Mouse (Mus musculus): Measurements from ENCODE around the gene Irf2bp2.

Irf2bp2 gene

DNA sequence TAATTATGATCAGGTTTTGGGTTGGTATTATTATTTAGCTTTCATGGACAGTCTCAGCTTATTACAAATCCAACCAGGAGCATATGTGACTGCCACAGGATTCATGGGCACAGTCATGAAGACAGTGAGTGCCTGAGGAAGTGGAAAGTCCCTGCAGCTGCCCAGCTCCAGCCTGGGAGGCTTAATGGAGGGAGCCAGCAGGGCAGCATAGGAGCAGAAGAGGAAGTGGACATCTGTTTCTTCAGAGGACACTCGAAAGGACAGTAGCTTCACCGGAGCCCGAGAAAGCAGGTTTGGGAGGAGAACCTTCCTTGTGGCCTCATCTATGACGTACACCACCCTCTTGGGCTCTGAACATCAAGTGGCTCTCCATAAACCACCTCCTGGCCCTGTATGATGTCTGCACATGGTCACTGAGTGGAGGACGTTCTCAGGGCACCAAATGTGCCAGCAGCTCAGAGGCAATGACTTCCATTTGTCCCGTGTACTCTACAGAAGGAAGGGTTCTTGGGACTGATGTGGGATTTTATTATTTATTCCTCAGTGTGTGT lies 28.5 kb downstream of the Irf2bp2 start:
- DNase-seq: no peak

DNA sequence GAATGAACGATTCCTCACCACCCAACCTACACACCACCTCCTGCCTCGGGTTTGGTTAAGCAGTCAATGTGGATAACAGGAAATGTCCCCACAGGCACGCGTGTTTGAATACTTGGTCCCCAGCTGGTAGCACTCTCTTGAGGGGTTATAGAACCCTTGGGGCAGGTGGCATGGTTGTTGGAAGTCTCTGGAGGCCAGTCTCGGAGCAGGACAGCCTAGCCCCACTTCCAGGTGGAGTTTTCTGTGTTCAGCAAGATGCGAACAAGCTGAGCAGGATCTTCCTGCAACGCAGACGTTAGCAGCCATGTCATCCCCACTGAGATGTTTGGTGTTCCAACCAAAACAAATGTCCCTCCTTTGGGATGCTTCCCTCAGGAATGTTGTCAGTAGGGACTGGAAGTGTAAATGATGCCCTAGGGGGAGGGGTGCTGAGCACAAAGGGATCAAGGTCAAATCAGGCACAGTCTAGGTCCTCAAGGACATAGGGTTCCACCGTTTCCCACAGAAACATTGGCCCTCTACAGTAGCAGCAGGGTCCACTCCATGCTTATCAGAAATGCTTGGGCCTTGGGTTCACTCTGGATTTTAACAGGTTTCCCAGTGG lies 29.1 kb downstream of the Irf2bp2 start:
- no peak for DNase-seq

DNA sequence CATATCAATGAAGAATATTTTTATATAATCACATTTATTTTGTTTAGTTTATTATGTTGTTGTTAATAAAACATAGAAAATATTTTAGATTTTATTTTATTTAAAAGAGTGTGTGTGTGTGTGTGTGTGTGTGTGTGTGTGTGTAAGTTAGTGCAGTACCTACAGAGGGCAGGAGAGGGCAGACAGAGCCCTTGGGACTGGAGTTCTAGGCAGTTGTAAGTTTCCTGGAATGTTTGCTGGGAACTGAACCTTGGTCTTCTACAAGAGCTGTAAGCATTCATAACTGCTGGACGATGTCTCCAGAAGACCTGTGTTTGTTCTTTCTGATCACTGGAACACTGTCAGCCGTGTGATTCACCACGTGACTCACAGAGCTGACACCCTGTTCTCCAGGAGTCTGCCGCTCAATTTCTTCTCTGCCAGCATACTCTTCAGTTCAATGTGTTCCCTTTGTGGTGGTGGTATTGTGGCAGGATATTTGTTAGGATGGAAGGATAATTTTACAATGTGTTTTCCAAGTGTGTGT lies 32.4 kb downstream of the Irf2bp2 start:
- DNase-seq: no peak

DNA sequence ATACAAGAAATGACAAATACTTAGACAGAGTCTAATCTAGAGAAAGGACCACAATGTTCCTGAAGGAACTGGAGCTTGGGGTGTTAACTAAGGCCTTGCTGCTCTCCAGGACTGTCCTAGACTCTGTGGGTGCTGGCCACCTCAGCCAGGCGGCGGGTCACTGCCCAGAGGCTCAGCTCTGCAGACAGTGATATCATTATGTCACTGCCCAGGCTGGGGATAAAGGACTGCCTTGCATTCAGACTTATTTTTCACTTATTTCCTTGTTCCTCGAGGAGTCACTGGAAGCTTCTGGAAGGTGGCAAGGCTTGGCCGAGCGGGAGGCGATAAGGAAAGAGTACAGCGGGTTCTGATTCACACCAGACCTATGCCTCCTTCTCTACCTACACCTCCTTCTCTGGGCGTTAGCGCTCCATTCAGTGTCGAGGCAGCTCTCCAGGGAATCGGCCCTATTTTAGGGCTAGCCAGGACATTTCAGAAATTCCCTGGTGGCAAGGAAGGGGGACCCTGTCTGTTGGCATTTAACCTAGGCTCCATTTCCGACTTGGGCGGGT lies 35.3 kb downstream of the Irf2bp2 start:
- no peak for DNase-seq

DNA sequence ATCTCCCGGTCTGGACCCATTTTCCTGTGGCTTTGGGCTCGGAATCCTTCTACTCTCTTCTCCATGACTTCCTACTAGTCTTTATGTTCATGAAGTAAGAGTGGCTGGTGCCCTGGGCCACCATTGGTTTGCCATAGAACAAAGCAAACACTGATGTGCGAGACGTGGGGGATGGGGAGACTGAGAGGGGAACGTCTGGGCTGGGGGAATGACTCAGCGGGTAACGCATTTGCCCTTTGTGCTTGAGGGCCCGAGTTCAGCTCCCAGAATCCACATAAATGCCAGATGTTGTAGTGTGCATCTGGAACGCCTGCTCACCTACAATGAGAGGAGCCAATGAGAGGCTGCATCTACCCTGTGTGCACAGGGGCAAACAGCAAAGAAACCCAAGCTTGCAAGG lies 36.4 kb downstream of the Irf2bp2 start:
- peak; percentile 36 for DNase-seq

DNA sequence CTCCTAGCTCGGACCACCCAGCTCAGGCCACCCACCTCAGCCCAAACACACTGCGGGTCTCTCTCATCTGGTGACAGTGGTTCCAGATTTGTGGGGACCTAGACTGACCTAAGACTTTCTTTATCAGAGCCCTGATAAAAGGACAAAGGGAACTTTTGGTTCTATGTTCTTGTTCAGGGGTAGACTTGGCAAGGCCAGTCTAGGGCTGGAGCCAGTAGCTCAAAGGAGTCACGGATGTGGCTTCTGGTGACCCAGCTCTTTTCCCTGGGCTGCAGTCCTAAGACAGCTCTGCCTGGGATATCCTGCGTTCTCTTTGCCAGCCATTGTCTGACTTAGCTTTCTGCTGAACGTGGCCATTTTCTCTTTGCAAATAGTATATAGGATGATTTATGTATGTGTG lies 37.1 kb downstream of the Irf2bp2 start:
- DNase-seq: no peak

DNA sequence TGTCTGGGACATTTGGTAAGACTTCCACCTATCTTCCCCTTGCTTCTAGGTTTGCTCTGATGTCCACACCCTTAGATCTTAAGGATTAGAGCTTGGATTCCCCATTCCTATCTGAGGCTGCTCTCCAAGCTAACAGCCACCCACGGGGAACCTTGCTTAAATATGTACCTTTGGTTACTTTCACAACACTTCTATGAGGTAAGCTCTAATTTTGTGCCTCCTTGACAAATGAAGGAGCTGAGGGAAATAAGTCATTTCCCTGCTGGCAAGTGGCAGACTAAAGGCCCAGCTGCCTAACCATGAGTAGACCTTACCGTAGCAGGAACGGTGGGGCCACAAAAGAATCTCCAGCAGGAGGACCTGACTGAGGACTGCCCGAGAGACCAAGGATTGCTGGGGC lies 39.0 kb downstream of the Irf2bp2 start:
- no peak for DNase-seq

DNA sequence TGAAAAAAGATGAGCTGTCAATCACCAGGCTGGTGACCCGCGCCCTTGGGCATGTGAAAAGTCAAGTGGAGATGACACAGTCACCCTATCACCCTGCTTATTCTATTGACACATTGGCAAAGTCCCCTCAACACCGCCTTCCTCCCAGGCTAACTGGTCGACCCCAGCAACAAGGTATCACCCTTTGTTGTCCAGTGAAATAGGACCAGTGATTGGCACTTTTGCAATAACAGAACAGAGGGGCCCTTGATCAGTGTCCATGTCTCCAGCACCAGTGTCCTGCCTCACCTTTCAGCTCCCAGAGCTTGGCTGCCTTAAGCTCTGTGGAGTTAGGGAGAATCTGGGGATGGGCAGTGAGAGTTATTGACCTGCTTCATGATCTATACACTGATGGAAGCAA lies 41.9 kb downstream of the Irf2bp2 start:
- no peak for DNase-seq

DNA sequence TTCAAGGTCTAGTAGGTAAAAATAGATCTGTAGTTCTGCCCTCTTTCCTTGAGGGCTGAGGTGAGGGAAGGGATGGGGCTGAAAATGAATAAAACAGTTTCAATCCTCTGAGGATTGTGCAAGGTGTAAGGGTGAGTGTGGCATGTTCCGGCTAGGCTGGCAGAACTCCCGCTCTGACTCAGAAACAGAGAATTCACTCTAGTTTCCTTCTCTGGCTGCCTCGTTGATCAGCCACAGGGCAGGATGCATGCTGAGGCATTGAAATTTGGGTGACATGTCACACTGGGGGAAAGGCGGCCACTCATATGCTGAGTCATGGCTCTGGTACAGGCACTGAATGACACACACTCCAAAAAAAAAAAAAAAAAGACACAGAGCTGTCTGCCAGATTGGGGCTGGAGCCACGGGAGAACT lies 42.8 kb downstream of the Irf2bp2 start:
- DNase-seq: no peak

DNA sequence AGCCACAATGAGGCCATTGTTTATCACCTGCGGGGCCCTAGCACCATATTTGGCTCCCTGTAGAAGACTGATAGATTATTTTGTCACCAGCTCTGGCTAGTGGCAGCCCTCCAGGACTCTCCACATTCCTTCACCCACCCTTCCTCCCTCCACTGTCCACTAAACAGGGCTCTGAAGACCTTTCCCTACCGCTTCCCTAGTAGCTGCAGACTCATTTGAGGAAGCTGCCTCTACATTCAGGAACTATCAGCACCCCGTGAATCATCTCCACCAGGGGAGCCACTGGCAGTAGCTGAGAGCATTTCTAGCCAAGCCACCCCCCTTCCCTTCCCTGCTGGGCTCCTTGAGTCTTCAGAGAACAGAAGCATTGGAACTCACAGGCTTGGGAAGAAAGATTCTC lies 45.9 kb downstream of the Irf2bp2 start:
- DNase-seq: no peak

DNA sequence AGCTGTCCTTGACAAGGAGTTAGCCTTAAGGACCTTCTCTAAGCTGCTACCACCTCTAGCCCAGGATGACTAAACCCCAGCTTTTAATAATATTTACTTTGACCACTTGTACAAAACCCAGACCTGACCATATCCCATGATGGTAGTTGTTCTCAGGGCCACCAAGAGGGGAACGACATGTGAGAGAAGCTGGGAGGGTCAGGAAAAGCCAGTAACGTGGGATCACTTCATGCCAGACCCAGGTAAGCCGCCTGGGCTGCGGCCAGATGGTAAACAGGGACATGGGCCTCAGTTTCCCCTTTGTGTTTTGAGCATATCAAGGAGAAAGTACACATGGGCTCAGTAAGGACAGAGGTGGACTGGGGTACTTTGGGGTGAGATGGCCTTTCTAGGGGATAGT lies 46.4 kb downstream of the Irf2bp2 start:
- no peak for DNase-seq

DNA sequence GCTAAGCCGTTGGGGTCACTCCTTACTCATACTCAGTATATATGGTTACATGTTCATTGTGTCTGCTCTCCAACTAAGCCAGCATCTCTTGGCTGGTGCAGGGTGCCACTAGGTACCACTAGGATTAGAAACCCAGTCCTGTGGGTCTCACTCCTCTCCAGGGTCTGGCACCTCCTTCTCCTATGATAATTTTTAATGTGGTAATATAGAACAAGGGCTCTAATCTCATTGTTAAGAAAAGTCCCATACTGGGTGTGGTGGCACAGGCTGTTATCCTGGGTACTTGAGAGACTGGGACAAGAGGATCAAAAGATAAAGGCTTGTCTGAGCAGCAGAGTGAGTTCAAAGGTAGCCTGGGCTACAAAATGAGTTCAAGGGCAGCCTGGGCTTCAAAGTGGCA lies 47.3 kb downstream of the Irf2bp2 start:
- DNase-seq: no peak

DNA sequence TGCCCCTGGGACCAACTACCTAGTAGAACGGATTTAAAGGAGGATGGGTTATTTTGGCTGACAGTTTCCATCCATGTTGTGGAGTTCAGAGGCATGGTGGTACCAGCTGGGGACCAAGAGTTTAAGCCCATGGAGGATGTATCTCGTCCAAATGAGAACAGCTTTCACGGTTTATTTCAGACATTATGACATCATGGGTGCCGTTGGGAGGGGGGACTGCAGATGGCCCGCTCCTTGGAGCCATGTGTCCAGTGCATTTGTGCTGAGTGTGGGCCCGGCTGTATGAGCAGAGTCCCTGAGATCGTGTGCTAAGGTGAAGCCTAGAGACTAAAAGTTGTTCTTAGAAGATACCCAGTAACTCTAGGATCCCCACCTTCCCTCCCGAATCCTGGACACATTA lies 50.4 kb downstream of the Irf2bp2 start:
- DNase-seq: no peak

DNA sequence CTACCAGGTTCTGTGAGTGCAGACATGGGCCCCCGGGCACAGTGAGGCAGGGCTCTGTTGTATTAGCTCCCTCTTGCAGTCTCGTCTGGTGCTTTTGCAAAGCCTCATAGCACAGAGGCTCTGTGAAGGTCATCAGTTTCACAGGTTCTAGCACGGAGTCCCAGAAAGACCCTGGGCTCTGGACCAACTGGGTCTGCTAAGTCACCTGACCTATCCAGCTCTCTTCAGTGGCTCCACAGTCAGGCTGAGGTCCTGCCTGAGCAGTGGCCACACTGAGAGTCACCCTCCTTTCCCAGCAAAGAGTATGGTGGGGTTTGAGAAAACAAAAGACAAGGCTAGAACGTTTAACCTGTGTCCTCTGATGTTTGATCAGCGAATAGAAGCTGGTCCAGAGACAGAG lies 51.0 kb downstream of the Irf2bp2 start:
- no peak for DNase-seq

DNA sequence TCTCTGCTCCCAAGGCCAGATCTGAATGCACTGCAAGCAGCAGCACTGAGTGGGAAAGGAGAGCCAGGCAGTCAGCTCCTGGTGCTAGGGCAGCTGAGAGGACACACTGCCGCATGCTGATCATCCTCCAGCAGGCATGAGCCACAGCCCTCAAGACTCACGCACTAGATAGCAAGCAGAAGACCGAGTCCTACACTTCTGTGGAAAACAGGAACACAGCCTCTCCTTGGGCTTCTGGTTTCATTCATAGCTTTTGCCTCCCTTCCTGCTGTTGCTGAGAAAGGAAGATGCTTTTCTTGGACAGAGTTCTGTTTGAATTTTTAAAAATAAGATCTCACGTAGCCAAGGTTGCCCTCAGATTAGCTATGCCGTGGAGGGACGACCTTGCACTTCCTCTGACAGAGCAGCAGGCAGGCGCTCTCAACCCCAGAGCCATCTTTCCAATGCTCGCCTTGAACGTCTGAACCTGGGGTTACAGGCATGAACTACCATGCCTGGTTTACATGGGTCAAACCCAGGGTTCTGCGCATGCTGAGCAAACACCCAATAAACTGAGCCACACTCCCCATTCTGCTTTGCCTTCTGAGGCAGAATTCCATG lies 51.6 kb downstream of the Irf2bp2 start:
- DNase-seq: no peak

DNA sequence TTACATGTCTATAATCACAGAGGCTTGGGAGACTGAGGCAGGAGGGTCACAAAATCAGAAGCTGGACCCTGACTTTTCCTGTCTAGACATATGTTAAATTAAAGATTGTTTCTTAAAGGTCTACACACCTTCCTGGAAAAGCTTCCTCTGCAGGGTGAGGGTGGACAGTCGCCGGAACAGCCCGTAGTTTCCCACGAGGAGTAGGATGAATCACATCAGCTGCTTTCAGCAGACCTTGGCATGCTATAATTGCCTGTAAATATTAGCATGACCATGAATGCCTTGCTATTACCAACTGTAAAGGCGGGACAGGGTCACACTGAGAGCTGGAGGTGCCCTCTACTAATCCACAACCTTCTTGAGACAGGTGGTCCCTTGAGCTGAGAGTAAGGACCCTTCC lies 53.5 kb downstream of the Irf2bp2 start:
- no peak for DNase-seq

DNA sequence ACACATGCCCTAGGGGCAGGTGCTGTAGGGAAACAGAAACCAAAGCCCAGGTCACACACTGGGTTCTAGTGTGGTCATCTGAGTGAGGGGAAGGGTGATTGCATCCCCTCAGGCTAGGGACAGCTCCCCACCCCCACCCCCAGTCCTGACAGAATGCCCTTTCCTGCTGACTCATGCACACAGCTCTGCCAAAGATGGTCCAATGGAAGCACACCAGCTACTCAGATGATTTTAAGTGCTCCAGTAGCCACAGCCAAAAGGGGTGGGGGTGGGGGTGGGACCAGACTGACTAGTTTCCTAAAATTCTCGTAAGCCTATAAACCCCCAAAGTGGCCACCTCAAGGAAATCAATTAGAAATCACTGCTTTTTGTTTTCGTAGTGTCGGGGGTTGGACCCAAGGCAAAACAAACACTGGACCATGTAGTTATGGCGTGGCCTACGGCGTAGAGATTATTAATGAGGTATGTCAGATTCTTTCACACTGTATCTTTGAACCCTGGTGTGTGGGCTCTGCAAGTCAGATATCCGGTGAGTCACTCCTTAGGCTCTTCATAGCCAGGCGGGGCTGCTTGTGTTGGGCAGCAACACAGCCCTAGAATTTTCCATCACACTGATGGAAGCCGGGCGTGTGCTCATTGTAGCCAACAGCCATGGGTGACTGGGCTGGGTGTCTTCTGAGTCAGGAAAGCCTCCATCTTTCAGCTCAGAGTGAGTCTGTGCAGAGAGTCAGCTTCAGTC lies 54.3 kb downstream of the Irf2bp2 start:
- peak; percentile 28 for DNase-seq

DNA sequence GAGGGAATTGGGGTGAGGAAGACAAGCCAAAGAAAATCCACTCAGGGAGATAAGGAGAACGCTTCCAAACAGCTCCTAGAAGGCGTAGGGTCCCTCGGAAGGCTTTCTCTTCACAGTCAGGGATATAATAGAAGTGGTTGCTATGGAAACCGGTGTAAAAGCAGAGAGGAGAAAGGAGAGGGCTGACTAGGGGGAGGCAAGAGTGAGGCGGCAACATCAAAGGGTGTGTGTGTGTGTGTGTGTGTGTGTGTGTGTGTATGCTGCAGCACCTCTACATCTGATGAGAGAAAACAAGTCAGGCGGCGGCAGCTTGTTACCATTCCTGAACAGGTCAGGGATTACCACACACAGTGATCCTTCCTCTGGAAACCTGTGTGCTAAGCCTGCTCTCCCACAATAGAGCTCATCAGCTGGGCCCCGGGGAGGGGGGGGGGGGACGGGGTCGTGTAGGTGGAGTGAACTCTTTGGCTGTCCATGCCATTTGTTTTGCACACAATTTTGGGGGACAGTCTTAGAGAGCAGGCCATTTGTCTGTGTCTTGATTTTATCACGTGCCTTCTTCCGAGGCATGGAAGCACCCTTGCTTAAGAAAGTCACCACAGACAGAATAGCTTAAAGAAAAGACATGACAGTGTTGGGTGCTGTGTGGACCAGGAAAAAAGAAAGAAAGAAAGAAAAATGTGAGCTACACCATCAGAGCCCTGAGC lies 55.0 kb downstream of the Irf2bp2 start:
- DNase-seq: no peak

All from liver (tissue).